Mouse (Mus musculus): ENCODE measurements around the gene Snx14.

Gene Snx14

DNA sequence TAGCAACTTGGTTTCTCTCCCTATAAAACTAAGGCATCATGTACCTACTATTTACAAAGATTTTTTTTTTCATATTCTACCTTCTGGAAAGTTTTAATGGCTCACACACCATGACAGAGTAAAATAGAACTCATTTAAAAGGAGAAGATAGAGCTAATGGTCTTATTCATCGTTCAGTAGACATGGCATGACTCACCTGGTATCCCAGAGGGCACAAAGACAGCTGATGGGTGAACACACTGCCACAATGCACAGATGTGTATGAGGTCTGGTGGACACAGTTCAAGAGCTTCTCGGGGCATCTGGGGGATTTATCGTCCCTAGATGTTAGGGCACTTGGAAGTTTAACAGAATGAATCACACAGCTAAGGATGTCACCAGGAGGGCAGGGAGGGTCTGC lies 97.9 kb downstream of the Snx14 start:
- DNase-seq: no peak

DNA sequence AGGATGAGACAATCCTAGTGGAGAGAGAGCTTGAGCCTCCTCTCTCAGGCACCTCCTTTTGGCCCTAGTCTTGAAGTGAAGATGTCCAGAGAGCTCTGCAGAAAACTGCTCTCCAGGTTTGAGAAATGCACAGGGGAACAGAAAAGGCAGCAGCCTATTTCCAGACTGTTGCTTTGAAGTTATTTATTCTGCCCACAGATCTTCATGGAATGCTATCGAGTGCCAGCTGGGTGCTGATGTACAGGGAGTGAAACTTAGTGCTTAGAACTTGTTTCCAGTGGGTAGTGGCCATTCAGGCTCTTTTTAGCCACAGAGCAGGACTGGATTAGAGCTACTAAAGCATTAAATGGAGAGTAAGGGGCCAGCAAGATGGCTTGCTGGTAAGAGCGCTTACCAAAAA lies 102.9 kb downstream of the Snx14 start:
- DNase-seq: no peak

DNA sequence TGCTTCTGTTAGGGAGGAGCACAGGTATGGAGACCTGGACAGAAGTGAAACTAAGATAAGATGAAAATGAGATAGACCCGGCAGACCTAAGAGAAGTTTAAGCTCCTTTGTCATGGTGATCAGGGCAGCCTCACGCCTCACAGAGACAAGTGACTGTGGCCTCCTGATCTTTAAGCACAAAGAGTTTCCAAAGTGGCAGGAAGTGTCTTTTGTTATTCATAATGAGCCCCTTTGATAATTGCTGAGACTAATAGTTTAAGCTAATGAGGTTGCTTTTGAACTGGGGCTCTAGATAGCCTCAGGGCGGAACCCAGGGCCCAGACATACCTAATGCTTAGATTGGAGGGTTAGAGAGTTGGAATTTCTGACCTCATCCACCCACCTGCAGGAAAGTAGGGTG lies 106.3 kb downstream of the Snx14 start:
- DNase-seq: no peak

DNA sequence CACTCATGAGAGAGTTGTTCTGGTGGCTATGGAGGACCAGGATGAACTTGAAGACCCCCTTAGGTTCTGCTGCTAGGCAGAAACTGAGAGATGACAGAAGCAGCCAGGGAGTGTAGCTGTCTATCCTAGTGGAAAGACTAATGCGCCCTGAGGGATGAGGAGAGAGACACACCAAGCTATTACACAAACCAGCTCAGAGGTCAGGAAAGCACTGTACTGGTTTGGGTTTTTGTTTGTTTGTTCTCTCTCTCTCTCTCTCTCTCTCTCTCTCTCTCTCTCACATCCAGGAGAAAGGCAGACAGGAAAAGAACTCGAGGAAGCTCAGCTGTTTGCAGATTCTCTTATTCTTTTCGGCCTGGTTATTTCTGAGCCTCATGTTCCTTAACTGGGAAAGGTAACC lies 108.4 kb downstream of the Snx14 start:
- DNase-seq: no peak

DNA sequence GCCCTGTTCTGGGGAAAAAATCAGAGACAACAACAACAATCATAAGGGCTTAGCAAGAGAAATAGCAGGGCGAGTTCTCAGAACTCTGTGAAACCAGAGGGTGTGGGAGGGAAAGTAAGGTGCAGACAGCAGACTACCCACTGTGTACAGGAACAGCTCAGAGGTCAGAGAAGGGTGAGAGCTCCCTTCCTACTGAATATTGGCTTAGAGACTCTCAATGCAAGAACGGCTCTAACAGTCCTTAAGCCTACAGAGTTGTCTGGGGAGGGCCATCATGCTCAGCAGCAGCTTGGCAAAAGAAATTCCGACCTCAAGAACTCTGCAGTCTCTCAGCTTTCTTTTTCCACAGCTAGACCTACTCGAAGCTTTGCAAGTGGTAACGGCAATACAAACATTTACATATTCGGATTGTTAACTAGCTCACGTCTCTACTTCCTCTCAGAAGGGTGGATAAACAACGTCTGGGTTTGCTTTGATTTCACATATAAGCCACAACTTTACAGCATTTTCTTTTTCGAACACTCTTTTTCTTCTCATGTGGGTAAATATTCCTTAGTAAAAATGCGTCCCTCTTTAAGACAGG lies 109.5 kb downstream of the Snx14 start:
- no peak for DNase-seq

DNA sequence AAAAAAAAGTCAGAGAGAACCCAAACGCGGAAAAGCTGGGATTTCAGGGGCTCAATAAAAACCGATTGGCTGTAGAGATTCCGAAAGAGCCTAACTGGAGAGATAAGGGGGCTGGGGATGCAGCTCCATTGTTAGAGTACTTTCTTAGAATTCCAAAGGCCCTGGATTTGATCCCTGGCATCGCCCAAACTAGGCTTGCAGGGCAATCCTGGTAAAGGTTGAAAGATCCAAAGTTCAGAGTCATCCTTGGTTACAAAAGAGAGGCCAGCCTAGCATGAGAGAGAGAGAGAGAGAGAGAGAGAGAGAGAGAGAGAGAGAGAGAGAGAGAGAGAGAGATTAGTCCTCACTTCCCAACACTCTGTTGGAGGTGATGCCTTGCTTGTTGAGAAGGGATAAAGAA lies 110.1 kb downstream of the Snx14 start:
- no peak for DNase-seq

DNA sequence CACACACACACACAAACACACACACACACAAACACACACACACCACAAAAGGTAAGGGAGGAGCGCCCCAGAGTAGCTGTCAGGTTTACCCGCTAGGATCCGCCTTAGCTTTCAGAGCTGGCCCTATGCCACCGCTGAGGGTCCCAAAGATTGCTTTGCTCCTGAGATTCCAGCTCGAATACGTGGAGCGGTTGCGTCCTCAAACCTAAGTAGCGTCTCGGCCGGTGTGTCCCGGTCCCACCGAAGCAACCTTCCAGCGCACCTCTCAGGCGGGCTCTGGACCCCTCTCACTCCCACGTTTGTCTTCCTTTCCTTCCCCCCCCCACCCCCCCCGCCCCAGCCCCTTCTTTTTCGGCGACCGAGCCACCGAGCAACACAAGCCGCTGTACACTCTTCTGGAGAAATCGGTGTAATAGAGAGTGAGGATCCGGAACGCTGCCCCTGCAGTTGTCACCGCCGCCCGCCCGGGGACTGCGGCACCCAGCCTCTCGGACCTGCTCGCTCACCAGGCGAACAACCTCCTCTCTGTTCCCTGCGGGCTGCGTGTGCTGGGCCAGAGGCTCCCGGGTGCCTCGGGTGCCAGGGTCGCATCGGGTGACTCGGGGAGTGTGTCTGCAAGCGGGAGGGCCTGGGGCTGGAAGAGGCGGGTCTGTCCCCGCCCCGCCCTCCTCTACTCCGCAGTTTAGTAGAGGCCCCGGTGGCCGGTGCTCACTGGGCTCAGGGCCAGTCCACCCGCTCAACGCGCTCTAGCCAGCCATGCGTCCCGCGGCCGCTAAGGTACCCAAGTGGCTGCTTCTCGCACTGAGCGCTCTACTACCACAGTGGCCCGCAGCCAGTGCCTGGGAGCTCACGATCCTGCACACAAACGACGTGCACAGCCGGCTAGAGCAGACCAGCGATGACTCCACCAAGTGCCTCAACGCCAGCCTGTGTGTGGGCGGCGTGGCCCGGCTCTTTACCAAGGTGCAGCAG lies 111.5 kb downstream of the Snx14 start, which contains the start of gene Nt5e:
Gene Nt5e (plus strand): TSS at position 268 of the 972 bp plus-strand sequence.
- DNase-seq: peak; percentile 54
